Mouse (Mus musculus): ENCODE results near the gene Etnk2.
A peak's percentile ranks its signal among the peaks of the same experiment; 100 is the strongest.
"Not testable (repeated sequence)": the region's sequence is repeated elsewhere in the genome, so short reads cannot be mapped to it uniquely, and the experiment has no call there.

Gene Etnk2

GRCm38 (mm10) chr1:133363276-133364021 lies at the start of gene Etnk2:
Gene Etnk2 (plus strand): TSS chr1:133363572.
- peak; percentile 69 to 70 for DNase-seq (ENCODE audit: low spot score in 2 of 2)

GRCm38 (mm10) chr1:133314364-133314763 lies 49.0 kb upstream of the Etnk2 start:
- DNase-seq (ENCODE audit: low spot score in 2 of 2) = peak in 1 of 2 experiments; percentile 56

GRCm38 (mm10) chr1:133315775-133316174 lies 47.6 kb upstream of the Etnk2 start:
- DNase-seq (ENCODE audit: low spot score in 2 of 2) = no peak

GRCm38 (mm10) chr1:133316577-133316976 lies 46.8 kb upstream of the Etnk2 start:
- DNase-seq (ENCODE audit: low spot score in 2 of 2) = no peak

- DNase-seq (ENCODE audit: low spot score in 2 of 2) = no peak
Observed at GRCm38 (mm10) chr1:133317149-133317548, 46.2 kb upstream of the Etnk2 start.

- DNase-seq (ENCODE audit: low spot score in 2 of 2) = no peak
Observed at GRCm38 (mm10) chr1:133321267-133321925, 42.0 kb upstream of the Etnk2 start, which contains the start of gene Kiss1. Gene Kiss1 (plus strand): TSS chr1:133321875.

- DNase-seq (ENCODE audit: low spot score in 2 of 2) = no peak
Observed at GRCm38 (mm10) chr1:133323333-133323732, 40.0 kb upstream of the Etnk2 start.

GRCm38 (mm10) chr1:133325951-133326350 lies 37.4 kb upstream of the Etnk2 start:
- no peak for DNase-seq (ENCODE audit: low spot score in 2 of 2)

GRCm38 (mm10) chr1:133327094-133327493 lies 36.3 kb upstream of the Etnk2 start:
- no peak for DNase-seq (ENCODE audit: low spot score in 2 of 2)

GRCm38 (mm10) chr1:133328299-133328795 lies 35.0 kb upstream of the Etnk2 start:
- DNase-seq (ENCODE audit: low spot score in 2 of 2) = no peak

- DNase-seq (ENCODE audit: low spot score in 2 of 2) = no peak
Observed at GRCm38 (mm10) chr1:133328896-133329637, 34.3 kb upstream of the Etnk2 start.

GRCm38 (mm10) chr1:133329638-133329964 lies 33.8 kb upstream of the Etnk2 start:
- DNase-seq (ENCODE audit: low spot score in 2 of 2) = no peak

- no peak for DNase-seq (ENCODE audit: low spot score in 2 of 2)
Observed at GRCm38 (mm10) chr1:133331142-133331541, 32.2 kb upstream of the Etnk2 start.

GRCm38 (mm10) chr1:133332656-133333430 lies 30.5 kb upstream of the Etnk2 start:
- no peak for DNase-seq (ENCODE audit: low spot score in 2 of 2)

GRCm38 (mm10) chr1:133333937-133334336 lies 29.4 kb upstream of the Etnk2 start:
- no peak for DNase-seq (ENCODE audit: low spot score in 2 of 2)

GRCm38 (mm10) chr1:133340403-133340802 lies 23.0 kb upstream of the Etnk2 start:
- DNase-seq (ENCODE audit: low spot score in 2 of 2) = not testable (repeated sequence)

- no peak for DNase-seq (ENCODE audit: low spot score in 2 of 2)
Observed at GRCm38 (mm10) chr1:133344357-133344756, 19.0 kb upstream of the Etnk2 start.

- no peak for DNase-seq (ENCODE audit: low spot score in 2 of 2)
Observed at GRCm38 (mm10) chr1:133346531-133346930, 16.8 kb upstream of the Etnk2 start.

GRCm38 (mm10) chr1:133347226-133347625 lies 16.1 kb upstream of the Etnk2 start:
- DNase-seq (ENCODE audit: low spot score in 2 of 2) = no peak

GRCm38 (mm10) chr1:133347693-133348520 lies 15.5 kb upstream of the Etnk2 start:
- DNase-seq (ENCODE audit: low spot score in 2 of 2) = no peak

- DNase-seq (ENCODE audit: low spot score in 2 of 2) = no peak
Observed at GRCm38 (mm10) chr1:133350210-133350609, 13.2 kb upstream of the Etnk2 start, which contains the start of gene Ren1. Gene Ren1 (plus strand): TSS chr1:133350510.
